Mouse (Mus musculus) bone marrow macrophage, adult 2 months (primary cell): ENCODE data around the gene Cirbp.

Experiments used
- CTCF ChIP-seq: IDR thresholded peaks from 2 replicates; pipeline ENCODE4 v1.5.1; 2012; ENCODE audit warnings: low read depth, mild to moderate bottlenecking, low read length, moderate library complexity
- POLR2A ChIP-seq: IDR thresholded peaks from 2 replicates; pipeline ENCODE4 v1.6.1; 2012; ENCODE audit warnings: mild to moderate bottlenecking, low read depth, low read length, borderline replicate concordance

DNA sequence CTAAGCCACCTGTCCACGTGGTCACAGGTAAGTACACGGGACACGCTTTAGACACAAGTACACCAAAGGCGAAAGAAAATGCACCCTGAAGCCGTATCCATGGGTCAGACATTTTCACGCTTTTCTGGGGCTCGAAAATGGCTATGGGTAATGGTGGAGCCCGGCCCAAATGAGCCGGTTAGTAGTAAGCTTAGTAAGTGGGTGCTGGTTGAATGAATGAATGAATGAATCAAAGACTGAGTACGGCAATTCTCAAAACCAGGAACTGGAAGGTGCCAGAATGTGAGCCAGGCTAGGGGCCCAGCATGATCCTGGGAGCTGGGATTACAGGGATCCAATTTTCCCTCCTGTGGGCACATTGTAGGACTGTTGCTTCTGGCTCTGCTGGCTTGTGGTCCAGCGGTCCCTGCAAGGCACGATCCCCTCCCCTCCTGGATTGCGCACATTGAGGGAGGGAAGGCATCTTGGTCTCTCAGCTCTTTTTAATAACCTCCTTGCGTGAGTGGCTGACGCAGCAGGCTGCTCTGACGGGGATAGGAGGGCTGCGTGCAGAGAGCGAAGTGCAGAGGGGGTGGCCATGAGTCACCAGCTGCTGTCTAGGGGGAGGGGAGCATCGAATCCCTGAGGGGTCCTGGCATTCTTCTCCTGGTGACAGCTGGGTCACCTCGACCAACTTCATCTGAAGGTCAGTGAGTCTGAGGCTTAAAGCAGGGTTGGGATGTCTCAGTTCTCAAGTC lies at the start of gene Cirbp:
- TF ChIP-seq CTCF = no peak
- no peak for TF ChIP-seq POLR2A
